Mouse (Mus musculus) mouse embryonic stem cell (cell line): ENCODE results near the gene Tor1aip1.
"Not testable (repeated sequence)": the region's sequence is repeated elsewhere in the genome, so short reads cannot be mapped to it uniquely, and the experiment has no call there.

ENCODE experiments used
- in situ Hi-C, 2 experiments: fragments of 300-500 bp; cut with MboI; formaldehyde crosslinking; loops; 1 replicate in 1 of 2; 3 replicates in 1 of 2; pipeline ENCODE4 v1.14.3; 2019 to 2020; ENCODE audit warnings: low sequenced_read_pairs in 2 of 2, low pct_unique_long_range_greater_than_20kb in 1 of 2, mixed read lengths in 1 of 2; ENCODE audit not compliant: unreplicated experiment in 1 of 2

The Tor1aip1 gene

DNA sequence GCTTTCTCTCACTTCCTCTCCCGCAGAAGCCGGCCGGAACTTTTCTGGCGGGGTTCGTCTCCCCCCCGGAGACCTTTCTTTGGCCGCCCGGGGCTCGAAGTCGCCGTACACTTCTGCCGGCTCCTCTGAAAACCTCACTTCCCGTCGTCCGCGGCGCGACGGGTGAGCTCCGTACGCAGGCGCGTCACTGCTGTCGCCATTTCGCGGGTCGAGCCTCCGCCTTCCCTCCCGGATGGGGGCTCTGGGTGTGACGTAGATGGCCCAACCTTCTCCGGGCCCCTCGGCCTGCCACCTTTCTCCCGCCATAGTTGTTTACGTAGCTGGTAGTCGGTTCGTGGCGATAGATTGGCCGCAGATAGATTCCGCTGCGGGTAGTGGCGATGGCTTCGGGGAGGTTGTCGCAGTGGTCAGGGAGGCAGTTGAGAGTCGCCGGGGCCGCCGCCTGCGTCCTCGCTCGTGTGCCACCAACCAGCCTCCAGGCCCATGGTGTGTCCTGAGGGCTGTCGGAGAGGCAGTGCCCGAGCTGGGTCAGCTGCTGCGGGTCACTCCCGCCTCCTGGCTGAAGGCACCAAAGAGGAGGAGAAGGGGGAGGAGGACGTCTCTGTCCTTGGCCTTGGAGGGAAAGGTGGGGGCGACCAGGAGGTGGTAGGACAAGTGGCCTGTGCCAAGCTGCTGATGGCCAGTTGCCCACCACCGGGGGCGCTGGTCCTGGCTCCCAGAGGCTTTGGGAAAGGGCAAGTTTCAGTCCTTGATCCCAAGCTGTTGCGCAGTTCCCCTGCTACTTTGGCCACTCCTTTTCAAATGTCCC, at the start of gene Tor1aip1:
Gene Tor1aip1 (minus strand): TSS at position 551 of the 808 bp plus-strand sequence.
- in situ Hi-C loops, result no loop called here

DNA sequence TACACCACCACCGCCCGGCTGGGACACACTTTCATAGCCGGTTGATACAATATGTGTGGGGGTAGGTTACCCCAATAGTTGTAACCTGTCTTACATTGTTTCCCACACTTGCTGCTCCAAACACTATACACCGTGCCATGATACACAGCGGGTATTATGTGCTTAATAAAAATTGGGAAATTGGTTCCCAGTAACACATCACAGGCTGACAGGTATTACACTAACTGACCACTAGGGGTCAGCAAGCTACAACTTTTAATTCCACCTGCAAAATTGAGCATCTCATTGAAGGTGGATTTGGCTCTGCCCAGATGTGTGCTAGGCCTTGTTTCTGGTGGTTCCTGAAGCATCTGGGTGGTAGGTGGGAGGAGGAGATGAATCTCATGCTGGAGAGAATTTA, 49.5 kb upstream of the Tor1aip1 start:
- in situ Hi-C loops, result no loop called here

DNA sequence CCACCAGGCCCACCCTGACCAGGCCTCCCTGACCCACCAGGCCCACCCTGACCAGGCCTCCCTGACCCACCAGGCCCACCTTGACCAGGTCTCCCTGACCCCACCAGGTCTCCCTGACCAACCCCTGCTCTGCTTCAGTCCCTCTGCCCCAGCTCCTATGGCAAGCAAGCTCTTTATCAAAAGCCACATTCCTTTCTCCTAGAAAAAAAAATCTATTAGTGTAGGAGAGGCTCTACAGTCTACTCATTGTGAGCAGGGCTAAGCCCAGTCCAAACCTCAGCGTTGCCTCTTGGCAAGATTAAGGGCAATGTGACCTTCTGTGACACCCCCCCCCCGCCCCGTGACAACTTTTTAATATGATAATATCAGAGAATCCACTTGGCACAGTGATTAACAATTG, 48.3 kb upstream of the Tor1aip1 start:
- in situ Hi-C loops, result no loop called here

DNA sequence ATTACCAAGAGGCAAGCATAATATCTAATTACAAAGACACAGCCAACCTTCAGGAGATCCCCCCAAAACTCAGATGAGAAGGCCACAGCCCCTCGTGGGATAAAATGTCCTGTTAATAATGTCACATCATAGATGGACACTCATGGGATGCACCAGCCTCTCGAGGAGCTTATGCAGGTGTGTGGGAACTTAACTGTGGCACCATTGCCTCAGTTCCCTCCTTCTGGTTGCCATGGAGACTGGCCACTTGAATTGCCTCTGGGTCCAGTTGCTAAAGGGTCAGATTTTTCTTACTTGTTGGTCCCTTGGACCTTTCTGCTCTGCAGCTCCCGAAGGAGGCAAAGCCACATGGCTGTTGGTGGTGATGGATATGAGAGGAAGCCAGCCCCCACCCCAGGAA, 41.4 kb upstream of the Tor1aip1 start:
- in situ Hi-C loops, result no loop called here

DNA sequence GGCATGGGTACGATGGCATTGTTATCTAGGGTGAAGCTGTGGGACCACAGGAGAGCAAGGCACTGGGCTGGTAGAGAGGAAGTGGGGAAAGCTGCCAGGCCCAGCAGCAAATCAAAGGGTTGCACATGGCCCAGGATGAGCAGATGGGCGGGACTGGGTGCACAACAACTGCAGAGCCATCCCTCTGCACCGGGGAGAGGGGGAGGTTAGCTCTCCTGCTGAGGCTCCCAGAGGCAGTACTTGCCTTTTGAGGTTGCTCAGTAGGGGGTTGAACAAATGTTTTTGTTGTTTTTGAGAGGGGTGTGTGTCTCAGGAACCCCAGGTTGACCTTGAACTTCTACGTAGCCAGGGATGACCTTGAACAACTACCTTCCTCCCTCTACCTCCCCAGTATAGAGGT, 40.2 kb upstream of the Tor1aip1 start:
- in situ Hi-C loops, result no loop called here

DNA sequence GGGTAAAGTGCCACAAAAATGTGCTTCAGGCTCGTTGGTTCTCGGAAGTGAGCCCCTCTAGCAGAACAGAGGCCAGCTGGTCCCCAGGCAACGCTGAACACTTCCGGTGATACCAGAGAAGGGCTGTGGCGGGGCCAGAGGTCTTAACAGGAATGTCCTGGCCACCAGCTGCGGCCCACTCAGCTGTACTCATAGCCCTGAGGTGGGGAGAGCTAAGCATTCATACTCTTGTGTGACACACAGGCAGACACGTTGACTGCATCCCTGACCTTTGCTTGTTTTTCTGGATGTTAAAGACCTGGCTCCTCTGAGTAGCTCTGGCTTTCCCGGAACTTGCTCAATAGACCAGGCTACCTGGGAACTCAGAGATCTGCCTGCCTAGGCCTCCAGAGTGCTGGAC, 38.3 kb upstream of the Tor1aip1 start:
- in situ Hi-C loops, result no loop called here

DNA sequence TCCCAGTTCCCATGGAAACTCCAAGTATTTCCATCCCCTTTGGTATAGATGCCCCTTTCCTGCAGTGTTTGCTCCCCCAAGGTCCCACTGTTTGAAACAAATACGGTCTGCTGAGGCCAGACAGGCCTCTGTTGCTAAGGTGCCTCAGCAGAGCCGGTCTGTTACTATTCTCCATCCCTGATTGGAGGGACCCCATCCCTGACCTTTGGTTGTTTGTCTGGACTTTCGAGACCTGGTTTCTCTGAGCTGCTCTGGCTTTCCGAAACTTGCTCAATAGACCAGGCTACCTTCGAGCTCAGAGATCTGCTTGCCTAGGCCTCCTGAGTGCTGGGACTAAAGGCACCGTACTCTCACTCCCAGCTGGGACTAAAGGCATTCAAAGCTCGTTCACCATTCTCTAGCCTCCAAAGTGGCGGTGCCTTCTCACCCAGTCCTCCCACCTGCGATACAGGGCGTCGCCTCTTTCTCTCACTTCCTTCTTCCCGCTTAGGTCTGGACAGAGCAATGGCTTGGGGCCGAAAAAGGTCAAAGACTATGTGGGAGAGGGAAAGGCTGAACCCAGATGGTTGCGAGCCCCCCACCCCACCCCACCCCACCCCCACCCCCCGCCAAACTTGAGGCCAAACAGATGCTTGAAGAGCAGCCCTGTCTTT, 37.0 kb upstream of the Tor1aip1 start:
- in situ Hi-C loops, result no loop called here

DNA sequence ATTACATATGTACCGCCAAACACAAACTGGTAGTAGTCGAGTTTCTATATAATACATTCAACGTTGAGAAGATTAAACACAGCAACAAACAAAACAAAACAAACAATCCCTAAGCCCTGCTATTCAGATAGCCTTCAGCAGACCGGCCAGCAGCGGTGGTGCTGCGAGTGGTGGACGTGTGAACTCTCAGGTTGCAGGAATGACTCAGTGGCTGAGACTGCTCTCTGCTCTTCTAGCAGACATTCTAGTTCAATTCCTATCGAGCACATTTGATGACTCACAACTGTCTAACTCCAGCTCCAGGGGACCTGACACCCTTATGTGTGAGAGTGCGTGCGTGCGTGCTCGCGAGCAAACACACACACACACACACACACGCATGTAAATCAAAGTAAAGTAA, 33.8 kb upstream of the Tor1aip1 start:
- in situ Hi-C loops, result no loop called here

DNA sequence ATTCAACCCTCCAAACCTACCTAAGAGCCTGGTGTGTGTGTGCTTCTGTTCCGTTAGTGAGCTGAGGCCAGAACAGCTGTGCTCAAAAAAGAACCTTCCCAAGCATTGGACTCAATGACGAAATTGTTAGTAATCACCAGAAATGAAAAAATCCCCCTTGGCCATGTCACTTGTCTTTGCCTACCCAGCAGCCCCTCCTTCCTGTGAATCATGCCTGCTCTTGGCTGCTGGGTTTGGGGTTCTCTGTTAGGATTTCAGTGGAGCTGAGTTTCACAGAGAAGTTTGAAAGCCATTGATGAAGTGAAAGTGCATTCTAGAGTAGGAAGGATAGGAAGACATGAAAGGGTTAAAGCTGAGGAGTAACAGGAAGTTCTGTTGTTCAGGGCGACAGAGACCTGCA, 29.9 kb upstream of the Tor1aip1 start:
- in situ Hi-C loops, result no loop called here

DNA sequence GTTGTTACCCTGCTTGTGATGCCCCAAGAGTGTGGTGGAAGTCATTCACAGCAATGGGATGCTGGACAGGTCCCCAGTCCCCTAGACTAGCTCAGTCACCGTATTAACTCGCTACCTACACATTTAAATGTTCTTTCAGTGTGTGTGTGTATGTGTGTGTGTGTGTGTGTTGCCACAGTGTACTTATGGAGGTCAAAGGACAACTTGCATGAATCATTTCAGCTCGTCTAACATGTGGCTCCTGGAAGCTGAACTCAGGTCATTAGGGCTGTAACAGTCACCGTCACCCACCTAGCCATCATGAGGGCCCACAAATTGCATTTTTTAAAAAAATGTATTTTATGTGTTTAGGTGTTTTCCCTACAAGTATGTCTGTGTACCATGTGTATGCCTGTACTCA, 25.9 kb upstream of the Tor1aip1 start:
- in situ Hi-C loops, result no loop called here

DNA sequence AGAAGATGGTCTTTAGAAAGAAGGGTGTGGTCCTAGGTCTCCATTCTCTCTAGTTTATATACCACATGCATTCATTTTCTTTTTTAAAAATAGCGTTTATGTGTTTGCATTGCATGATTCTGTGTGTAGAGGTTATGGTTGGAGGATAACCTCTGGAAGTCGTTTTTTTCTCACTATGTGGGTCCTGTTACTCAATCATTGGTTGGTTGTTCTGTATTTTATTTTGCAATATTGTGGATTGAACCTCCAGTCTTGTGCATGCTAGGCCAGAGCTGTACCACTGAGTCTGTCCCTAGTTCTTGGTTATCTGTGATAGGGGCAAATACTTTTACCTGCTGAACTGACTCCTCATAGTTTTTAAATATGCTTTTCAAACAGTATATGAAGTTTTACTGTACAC, 21.9 kb upstream of the Tor1aip1 start:
- in situ Hi-C loops, result no loop called here

DNA sequence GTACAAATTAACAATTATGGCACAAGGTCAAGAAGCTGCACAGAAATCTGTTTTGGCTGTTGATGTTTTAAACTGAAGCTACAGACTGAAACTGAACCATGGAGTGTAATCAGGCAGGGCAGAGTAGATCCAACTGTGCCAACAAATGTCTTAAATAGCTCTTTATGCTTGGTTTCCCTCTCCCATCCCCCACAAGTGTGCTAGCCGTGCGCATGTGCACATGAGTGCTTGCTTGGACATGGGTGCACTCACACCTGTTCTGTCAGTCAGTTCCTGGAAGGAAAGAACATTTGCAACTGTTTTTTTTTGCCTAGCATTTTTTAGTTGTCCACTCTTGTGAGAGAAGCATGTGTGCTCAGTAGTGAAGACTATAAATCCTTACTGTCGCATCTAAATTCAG, 10.4 kb upstream of the Tor1aip1 start:
- in situ Hi-C loops, result no loop called here

DNA sequence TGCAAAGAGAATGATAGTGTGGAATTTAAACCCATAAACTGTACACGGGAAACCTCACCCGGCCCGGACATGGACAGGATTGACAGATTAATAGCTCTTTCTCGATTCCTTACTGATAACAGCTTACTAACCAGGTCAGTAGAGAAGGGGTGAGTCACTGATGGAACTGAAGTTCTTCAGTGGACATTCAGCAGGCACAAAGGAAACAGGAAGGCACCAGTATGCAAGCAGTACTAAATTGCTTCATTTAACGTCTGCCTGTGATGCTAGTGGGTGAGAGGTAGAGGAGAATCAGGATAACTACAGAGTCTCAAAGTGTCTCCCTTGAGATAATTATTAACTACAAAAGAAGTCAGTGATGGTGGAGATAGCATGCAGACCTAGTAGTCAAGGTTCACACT, 7.9 kb upstream of the Tor1aip1 start:
- in situ Hi-C loops, result no loop called here

DNA sequence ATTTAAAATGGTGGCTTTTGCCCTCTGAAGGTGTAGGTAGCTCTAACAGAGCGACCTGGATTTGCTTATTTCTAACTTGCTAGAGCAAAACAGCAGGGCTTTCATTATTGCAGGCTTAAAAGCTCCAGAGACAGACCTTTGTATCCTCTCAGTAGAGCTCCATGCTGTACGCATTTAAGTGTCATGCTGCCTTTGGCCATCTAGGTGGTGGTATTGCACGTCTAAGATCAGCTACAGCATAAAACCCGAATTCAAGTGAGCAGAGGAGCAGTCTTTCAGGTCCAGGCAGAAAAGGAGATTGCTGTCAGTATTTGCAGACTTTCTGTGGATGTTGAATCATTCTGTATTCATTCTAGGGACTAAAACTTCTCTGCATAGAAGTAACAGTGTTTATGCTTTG, 6.7 kb upstream of the Tor1aip1 start:
- in situ Hi-C loops, result no loop called here

DNA sequence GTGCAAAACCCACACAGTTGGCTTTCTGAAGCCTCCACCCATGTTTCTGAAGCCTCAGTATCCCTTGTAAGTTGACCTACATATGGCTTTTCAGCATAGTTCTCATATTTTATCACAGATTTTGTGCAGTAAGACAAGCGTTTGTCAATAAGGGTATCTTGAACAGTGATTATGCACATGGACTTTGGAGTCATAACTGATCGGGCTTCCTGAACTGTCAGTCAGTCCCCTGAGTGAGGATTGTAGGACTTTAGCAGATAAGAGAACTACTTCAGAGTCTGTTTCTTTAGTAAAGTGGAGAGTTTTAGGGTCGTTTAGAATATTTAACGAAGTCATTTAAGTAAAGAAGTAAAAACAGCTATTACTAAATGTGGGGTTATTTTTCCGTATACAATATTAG, 6.2 kb upstream of the Tor1aip1 start:
- in situ Hi-C loops, result no loop called here

DNA sequence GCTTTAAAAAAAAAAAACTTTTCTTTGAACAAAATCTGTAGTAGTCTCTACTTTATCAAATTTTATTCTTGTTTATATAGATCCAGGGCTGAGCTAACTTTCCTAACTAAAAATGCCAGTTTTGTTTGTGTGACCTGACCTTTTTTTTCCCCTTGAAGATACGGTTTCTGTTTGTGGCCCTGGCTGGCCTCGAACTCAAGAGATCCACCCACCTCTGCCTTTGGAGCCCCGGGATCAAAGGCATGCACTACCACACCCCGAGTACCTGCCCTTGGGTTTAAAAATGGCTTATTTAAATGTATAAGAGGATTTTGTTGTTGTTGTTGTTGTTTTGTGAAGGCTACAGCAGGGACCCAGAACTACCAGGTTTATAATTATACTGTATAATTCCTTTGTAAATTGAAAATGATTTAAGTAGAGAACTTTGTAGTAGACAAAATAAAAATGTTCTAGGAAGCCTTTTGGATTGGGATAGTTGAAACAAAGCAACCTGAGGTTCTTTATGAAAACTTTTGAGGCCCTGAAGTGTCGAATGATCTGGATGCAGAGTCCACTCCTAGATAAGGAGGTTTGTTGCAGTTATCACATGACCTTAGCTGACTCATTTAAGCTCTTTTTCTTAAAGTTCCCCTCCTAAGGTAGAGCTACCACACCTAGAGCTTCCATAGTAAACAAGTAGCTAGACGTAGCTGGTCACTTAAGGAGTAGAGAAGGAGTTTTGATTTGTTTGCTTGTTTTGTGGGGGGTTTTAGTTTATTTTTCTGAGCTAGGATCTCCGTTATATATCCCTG, 5.4 kb upstream of the Tor1aip1 start:
- in situ Hi-C loops, result no loop called here

DNA sequence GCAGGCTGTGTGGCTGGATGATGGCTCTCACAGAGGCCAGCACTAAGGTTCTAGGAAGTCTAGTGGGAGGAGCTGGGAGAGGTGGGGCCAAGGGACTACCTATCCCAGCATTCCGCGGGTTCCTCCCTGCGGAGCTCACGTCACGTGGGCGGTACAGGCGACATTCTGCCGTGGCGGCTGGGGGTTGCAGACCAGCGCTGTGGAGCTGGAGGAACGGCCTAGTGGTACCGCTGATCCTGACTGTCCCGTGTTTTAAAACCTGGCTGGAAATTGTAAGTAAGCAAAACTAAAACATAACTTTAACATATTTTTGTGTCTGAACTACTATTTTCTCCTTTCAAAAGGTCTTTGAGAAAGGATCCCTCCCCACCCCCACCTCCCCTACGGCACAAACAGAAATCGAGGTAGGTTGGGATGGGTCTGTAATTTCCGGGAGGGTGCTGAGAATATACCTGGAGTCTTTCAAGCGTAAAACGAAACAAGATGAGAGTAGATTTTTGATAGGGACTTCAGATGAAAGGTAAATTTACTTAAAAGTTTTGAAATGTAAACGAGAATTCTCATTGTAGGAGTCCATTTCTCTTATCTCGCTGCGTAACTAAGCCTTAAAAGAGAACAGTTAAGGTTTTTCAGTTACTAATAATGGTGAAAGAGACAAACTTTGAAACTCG, 4.6 kb upstream of the Tor1aip1 start:
- in situ Hi-C loops, result no loop called here

DNA sequence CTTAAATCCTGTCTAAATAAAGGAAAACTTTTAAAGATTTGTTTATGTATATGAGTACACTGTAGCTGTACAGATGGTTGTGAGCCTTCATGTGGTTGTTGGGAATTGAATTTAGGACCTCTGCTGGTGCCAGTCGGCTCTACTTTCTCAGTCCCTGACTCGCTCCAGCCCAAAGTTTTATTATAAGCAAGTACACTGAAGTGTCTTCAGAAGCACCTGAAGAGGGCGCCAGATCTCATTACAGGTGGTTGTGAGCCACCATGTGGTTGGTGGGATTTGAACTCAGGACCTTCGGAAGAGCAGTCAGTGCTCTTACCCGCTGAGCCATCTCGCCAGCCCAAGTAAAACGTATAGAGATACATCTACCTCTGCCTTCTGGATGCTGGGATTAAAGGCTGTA, 3.7 kb upstream of the Tor1aip1 start:
- in situ Hi-C loops, result not testable (repeated sequence)

DNA sequence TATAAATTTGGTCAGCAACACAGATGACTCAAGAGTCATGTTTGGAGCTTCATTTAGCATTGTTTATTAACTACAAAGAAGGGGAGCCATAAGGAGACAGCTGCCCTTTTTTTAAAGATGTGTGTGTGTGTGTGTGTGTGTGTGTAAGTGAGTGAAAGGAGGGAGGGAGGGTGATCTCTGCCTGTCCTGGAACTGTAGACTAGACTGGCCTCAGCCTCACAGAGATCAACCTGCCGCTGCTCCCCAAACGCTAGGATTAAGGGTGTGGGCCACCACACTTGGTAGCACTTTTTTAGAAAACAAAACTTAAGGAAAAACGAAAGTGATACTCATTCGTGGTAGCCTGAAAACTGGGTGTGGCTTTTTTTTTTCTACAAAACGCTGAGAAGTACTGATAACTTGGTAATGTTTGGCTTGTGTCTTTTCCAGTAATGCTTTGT, 884 bp upstream of the Tor1aip1 start:
- in situ Hi-C loops, result no loop called here
